Comparison of ENCODE assay signal across 27 mouse cellular contexts in genomic region chr16:30303411-30303810, GRCm38 (mm10). TPM values are rescaled to one million over a fixed set of nuclear protein-coding genes. Genes with fewer than 3 reads are reported as not detected.
A peak's percentile ranks its signal among the peaks of the same experiment; 100 is the strongest.
DNase-seq lines count a peak whose midpoint lies in the region; ATAC-seq and TF ChIP-seq lines count a peak whose summit lies in the region.
"Had no signal": no experiment of that assay in that cellular context is flagged by ENCODE, and none has a peak within 500 bp of the region (broad histone marks: within the 10 kb centered on the region; RNA-seq: fewer than 3 reads in every experiment).

No protein-coding gene starts in this region.

- TF ChIP-seq EP300 in stomach, postnatal 0 days (optimal IDR thresholded peaks at IDR 0.05): no peak

- no peak overlapping the region for H3K9ac ChIP-seq in forebrain, embryonic 13.5 days
- H3K9ac ChIP-seq in heart, embryonic 12.5 days: no peak overlapping the region
- no peak overlapping the region for H3K9ac ChIP-seq in liver, embryonic 11.5 days (ENCODE audit: low read depth, low read length)
- no peak overlapping the region for H3K9ac ChIP-seq in stomach, postnatal 0 days (ENCODE audit: low read length)
- H3K9ac ChIP-seq: embryonic facial prominence, embryonic 12.5 days; forebrain, embryonic 12.5 days; forebrain, embryonic 15.5 days; forebrain, postnatal 0 days had no signal

- peaks cover 5% of the 10 kb centered on the region for H3K4me1 ChIP-seq in forebrain, embryonic 10.5 days
- H3K4me1 ChIP-seq in forebrain, embryonic 13.5 days: peaks cover 8% of the 10 kb centered on the region
- H3K4me1 ChIP-seq in heart, embryonic 10.5 days: peaks cover 7% of the 10 kb centered on the region
- peaks cover 5% of the 10 kb centered on the region for H3K4me1 ChIP-seq in heart, embryonic 12.5 days (replicated peaks)
- H3K4me1 ChIP-seq in liver, embryonic 11.5 days (replicated peaks; ENCODE audit: control insufficient read depth, insufficient read depth, low read length): peaks cover 2% of the 10 kb centered on the region
- no peaks in the 10 kb centered on the region for H3K4me1 ChIP-seq in stomach, postnatal 0 days (replicated peaks; ENCODE audit: control insufficient read depth, insufficient read depth)

- H3K4me3 ChIP-seq in forebrain, embryonic 10.5 days: no peak overlapping the region
- H3K4me3 ChIP-seq in forebrain, embryonic 13.5 days: no peak overlapping the region
- no peak overlapping the region for H3K4me3 ChIP-seq in heart, embryonic 10.5 days
- H3K4me3 ChIP-seq in heart, embryonic 12.5 days: no peak overlapping the region
- no peak overlapping the region for H3K4me3 ChIP-seq in liver, embryonic 11.5 days (ENCODE audit: low read depth, low read length)
- no peak overlapping the region for H3K4me3 ChIP-seq in stomach, postnatal 0 days (ENCODE audit: low read depth, low read length)
- H3K4me3 ChIP-seq: embryonic facial prominence, embryonic 10.5 days; embryonic facial prominence, embryonic 12.5 days; forebrain, embryonic 12.5 days; forebrain, embryonic 15.5 days had no signal

- peak; percentile 12 for DNase-seq in forebrain, embryonic 10.5 days (ENCODE audit: extremely low spot score, low spot score)
- DNase-seq in heart, embryonic 10.5 days (ENCODE audit: low spot score): peak; percentile 70
- peak; percentile 21 for DNase-seq in liver, embryonic 11.5 days (ENCODE audit: low spot score)
- DNase-seq in liver: no peak
- peak; percentile 11 for DNase-seq in stomach, postnatal 0 days (ENCODE audit: low spot score)
- no peak for DNase-seq in c-Kit-positive CD71-positive TER-119-positive erythroid progenitor cells, embryonic 14.5 days (ENCODE audit: low spot score)
- DNase-seq: adrenal gland, adult 2 months; adrenal gland, postnatal 10 days; adrenal gland, postnatal 25 days; B cell, adult 2 months; cerebellum, adult 11-12 months; cerebellum, adult 2 months; cerebellum, adult 9-10 months; cerebellum, postnatal 10 days; cerebellum, postnatal 25 days; forebrain, postnatal 0 days had no signal

- peaks cover 43% of the 10 kb centered on the region for H3K27me3 ChIP-seq in forebrain, embryonic 10.5 days (ENCODE audit: poor library complexity, severe bottlenecking)
- peaks cover 37% of the 10 kb centered on the region for H3K27me3 ChIP-seq in forebrain, embryonic 13.5 days
- peaks cover 51% of the 10 kb centered on the region for H3K27me3 ChIP-seq in heart, embryonic 10.5 days (ENCODE audit: insufficient read depth, poor library complexity, severe bottlenecking)
- peaks cover 65% of the 10 kb centered on the region for H3K27me3 ChIP-seq in heart, embryonic 12.5 days (replicated peaks)
- peaks cover 19% of the 10 kb centered on the region for H3K27me3 ChIP-seq in liver, embryonic 11.5 days (replicated peaks; ENCODE audit: control insufficient read depth, insufficient read depth, low read length)
- peaks cover 3% of the 10 kb centered on the region; the same call in 1 of the 2 replicates for H3K27me3 ChIP-seq in stomach, postnatal 0 days (ENCODE audit: control insufficient read depth, insufficient read depth, low read length)

- 73% methylated on average over 2 of the region's 2 CpGs for WGBS in forebrain, embryonic 10.5 days
- 79% methylated on average over 2 of the region's 2 CpGs for WGBS in forebrain, embryonic 13.5 days
- WGBS in heart, embryonic 10.5 days: 78% methylated on average over 2 of the region's 2 CpGs
- WGBS in heart, embryonic 12.5 days: 86% methylated on average over 2 of the region's 2 CpGs
- 69% methylated on average over 2 of the region's 2 CpGs for WGBS in liver, embryonic 11.5 days
- WGBS in stomach, postnatal 0 days: 72% methylated on average over 2 of the region's 2 CpGs

- H3K4me2 ChIP-seq in forebrain, embryonic 13.5 days: no peak overlapping the region
- H3K4me2 ChIP-seq in heart, embryonic 12.5 days: no peak overlapping the region
- no peak overlapping the region for H3K4me2 ChIP-seq in liver, embryonic 11.5 days
- H3K4me2 ChIP-seq in stomach, postnatal 0 days (replicated peaks; ENCODE audit: low read depth): no peak overlapping the region
- H3K4me2 ChIP-seq: embryonic facial prominence, embryonic 12.5 days; forebrain, embryonic 12.5 days; forebrain, embryonic 15.5 days had no signal

- no peaks in the 10 kb centered on the region for H3K9me3 ChIP-seq in forebrain, embryonic 10.5 days
- H3K9me3 ChIP-seq in forebrain, embryonic 13.5 days (replicated peaks): no peaks in the 10 kb centered on the region
- no peaks in the 10 kb centered on the region for H3K9me3 ChIP-seq in heart, embryonic 10.5 days
- no peaks in the 10 kb centered on the region for H3K9me3 ChIP-seq in heart, embryonic 12.5 days (replicated peaks)
- no peaks in the 10 kb centered on the region for H3K9me3 ChIP-seq in liver, embryonic 11.5 days (ENCODE audit: control insufficient read depth, low read length)
- no peaks in the 10 kb centered on the region for H3K9me3 ChIP-seq in stomach, postnatal 0 days (ENCODE audit: control insufficient read depth, low read length)
- H3K9me3 ChIP-seq: embryonic facial prominence, embryonic 10.5 days; embryonic facial prominence, embryonic 12.5 days; forebrain, embryonic 12.5 days; forebrain, embryonic 15.5 days had no signal

- no peaks in the 10 kb centered on the region for H3K36me3 ChIP-seq in forebrain, embryonic 10.5 days (replicated peaks)
- no peaks in the 10 kb centered on the region for H3K36me3 ChIP-seq in forebrain, embryonic 13.5 days (ENCODE audit: poor library complexity, severe bottlenecking)
- H3K36me3 ChIP-seq in heart, embryonic 10.5 days: no peaks in the 10 kb centered on the region
- H3K36me3 ChIP-seq in heart, embryonic 12.5 days: no peaks in the 10 kb centered on the region
- H3K36me3 ChIP-seq in liver, embryonic 11.5 days (ENCODE audit: control insufficient read depth, insufficient read depth, low read length): no peaks in the 10 kb centered on the region
- H3K36me3 ChIP-seq in stomach, postnatal 0 days (ENCODE audit: control insufficient read depth, insufficient read depth, low read length): no peaks in the 10 kb centered on the region
- H3K36me3 ChIP-seq: embryonic facial prominence, embryonic 10.5 days; embryonic facial prominence, embryonic 12.5 days; forebrain, embryonic 12.5 days; forebrain, embryonic 15.5 days had no signal

- TF ChIP-seq CTCF in stomach, postnatal 0 days (IDR thresholded peaks at IDR 0.05; ENCODE audit: low read depth): no peak

- H3K27ac ChIP-seq in forebrain, embryonic 10.5 days: no peak overlapping the region
- H3K27ac ChIP-seq in forebrain, embryonic 13.5 days: no peak overlapping the region
- H3K27ac ChIP-seq in heart, embryonic 10.5 days: no peak overlapping the region
- no peak overlapping the region for H3K27ac ChIP-seq in heart, embryonic 12.5 days (ENCODE audit: poor library complexity, severe bottlenecking)
- no peak overlapping the region for H3K27ac ChIP-seq in liver, embryonic 11.5 days (ENCODE audit: low read depth, low read length)
- H3K27ac ChIP-seq in stomach, postnatal 0 days (replicated peaks): no peak overlapping the region
- H3K27ac ChIP-seq: embryonic facial prominence, embryonic 10.5 days; embryonic facial prominence, embryonic 12.5 days; forebrain, embryonic 12.5 days; forebrain, embryonic 15.5 days had no signal

- ATAC-seq in forebrain, embryonic 13.5 days: no peak
- ATAC-seq in heart, embryonic 12.5 days (ENCODE audit: insufficient number of reproducible peaks, low FRiP score): no peak
- ATAC-seq in liver, embryonic 11.5 days (replicated peaks; ENCODE audit: low FRiP score): no peak
- ATAC-seq in stomach, postnatal 0 days (ENCODE audit: low FRiP score, low TSS enrichment): no peak
- ATAC-seq: CD4-positive, CD25-positive, alpha-beta regulatory T cell, adult 4 months; forebrain, embryonic 15.5 days; forebrain, postnatal 0 days had no signal

RNA-seq across cellular contexts. Expression of gene Gp5, which starts 7.2 kb away (rescaled TPM):
- polyA plus RNA-seq in forebrain, embryonic 10.5 days (2016; fragmentation: Nextera tagmentation; extraction: Ambion mirVana): 1.4 and 1.5 TPM in 2 replicates
- 0.34 and 0.64 TPM in 2 replicates for polyA plus RNA-seq in forebrain, embryonic 13.5 days (2015; fragmentation: Nextera tagmentation; extraction: Ambion mirVana)
- 3.0 and 5.4 TPM in 2 replicates for polyA plus RNA-seq in heart, embryonic 10.5 days (2016; fragmentation: Nextera tagmentation; extraction: Ambion mirVana)
- 2.7 and 4.8 TPM in 2 replicates for polyA plus RNA-seq in heart, embryonic 12.5 days (2016; fragmentation: Nextera tagmentation; extraction: Ambion mirVana)
- 31.1 and 37.5 TPM in 2 replicates for polyA plus RNA-seq in liver, embryonic 11.5 days (2014; fragmentation: Nextera tagmentation; extraction: Ambion mirVana)
- 0.11 and 0.39 TPM in 2 replicates for polyA plus RNA-seq in stomach, postnatal 0 days (2015; fragmentation: Nextera tagmentation; extraction: Ambion mirVana)
- polyA plus RNA-seq: CD4-positive, CD25-positive, alpha-beta regulatory T cell, adult 4 months had no signal

RNA-seq across cellular contexts. Expression of gene Lrrc15, which starts 20.4 kb away (rescaled TPM):
- polyA plus RNA-seq in forebrain, embryonic 10.5 days (2016; fragmentation: Nextera tagmentation; extraction: Ambion mirVana): 0.32 and 0.35 TPM in 2 replicates
- 0.08 and 0.09 TPM in 2 replicates for polyA plus RNA-seq in forebrain, embryonic 13.5 days (2015; fragmentation: Nextera tagmentation; extraction: Ambion mirVana)
- polyA plus RNA-seq in heart, embryonic 10.5 days (2016; fragmentation: Nextera tagmentation; extraction: Ambion mirVana): 0.20 and 0.37 TPM in 2 replicates
- polyA plus RNA-seq in heart, embryonic 12.5 days (2016; fragmentation: Nextera tagmentation; extraction: Ambion mirVana): 0.46 and 0.81 TPM in 2 replicates
- polyA plus RNA-seq in liver, embryonic 11.5 days (2014; fragmentation: Nextera tagmentation; extraction: Ambion mirVana): 0.08 and 0.14 TPM in 2 replicates
- polyA plus RNA-seq in stomach, postnatal 0 days (2015; fragmentation: Nextera tagmentation; extraction: Ambion mirVana): 0.76 and 0.87 TPM in 2 replicates
- polyA plus RNA-seq: CD4-positive, CD25-positive, alpha-beta regulatory T cell, adult 4 months; cerebellum, adult 2 months; cortical plate, adult 2 months; G1E had no signal

RNA-seq across cellular contexts. Expression of gene Cpn2, which starts 36.1 kb away (rescaled TPM):
- polyA plus RNA-seq in forebrain, embryonic 10.5 days (2016; fragmentation: Nextera tagmentation; extraction: Ambion mirVana): not detected in 2 replicates
- not detected in 2 replicates for polyA plus RNA-seq in forebrain, embryonic 13.5 days (2015; fragmentation: Nextera tagmentation; extraction: Ambion mirVana)
- polyA plus RNA-seq in heart, embryonic 10.5 days (2016; fragmentation: Nextera tagmentation; extraction: Ambion mirVana): 0.23 TPM in 1 of 2 replicates, not detected in the other
- polyA plus RNA-seq in heart, embryonic 12.5 days (2016; fragmentation: Nextera tagmentation; extraction: Ambion mirVana): not detected in 2 replicates
- polyA plus RNA-seq in liver, embryonic 11.5 days (2014; fragmentation: Nextera tagmentation; extraction: Ambion mirVana): 1.3 and 1.5 TPM in 2 replicates
- 0.04 TPM in 1 of 2 replicates, not detected in the other for polyA plus RNA-seq in stomach, postnatal 0 days (2015; fragmentation: Nextera tagmentation; extraction: Ambion mirVana)
- polyA plus RNA-seq: brain, embryonic 14.5 days; CD4-positive, CD25-positive, alpha-beta regulatory T cell, adult 4 months; cerebellum, adult 2 months; cortical plate, adult 2 months; embryonic facial prominence, embryonic 10.5 days; embryonic facial prominence, embryonic 12.5 days; embryonic facial prominence, embryonic 14.5 days; forebrain, embryonic 12.5 days; forebrain, embryonic 15.5 days; forebrain, postnatal 0 days; G1E had no signal

Comparison
In these comparisons a context has a peak if more than half of its experiments do, and no peak if none do; other contexts are left out.
1. DNase-seq: peak in forebrain, embryonic 10.5 days (single experiment), heart, embryonic 10.5 days (single experiment), liver, embryonic 11.5 days (single experiment) and stomach, postnatal 0 days (single experiment); none in liver (single experiment) and c-Kit-positive CD71-positive TER-119-positive erythroid progenitor cells, embryonic 14.5 days (single experiment).